In the genomic region with DNA sequence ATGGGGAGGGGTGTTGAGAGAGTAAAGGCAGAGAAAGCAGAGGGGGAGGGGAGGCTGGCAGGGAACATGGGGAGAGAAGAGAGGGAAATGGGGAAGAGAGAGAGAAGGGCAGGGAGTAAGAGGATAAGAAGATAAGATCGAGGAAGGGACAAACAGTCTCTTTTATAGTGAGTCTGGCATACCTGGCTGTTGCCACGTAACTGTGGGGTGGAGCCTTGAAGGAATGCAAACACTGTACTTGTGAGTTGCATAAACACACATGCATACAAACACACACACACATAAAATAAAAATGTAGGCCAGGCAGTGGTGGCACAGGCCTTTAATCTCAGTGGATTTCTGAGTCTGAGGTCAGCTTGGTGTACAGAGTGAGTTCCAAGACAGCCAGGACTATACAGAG, we compare ENCODE assay signal across 19 mouse cellular contexts.
"Had no signal": no experiment of that assay in that cellular context is flagged by ENCODE, and none has a peak within 500 bp of the region (broad histone marks: within the 10 kb centered on the region; RNA-seq: fewer than 3 reads in every experiment).

No protein-coding gene starts in this region.

- DNase-seq: layer of hippocampus, postnatal 36 days; left cerebral cortex, postnatal 4 days; liver, postnatal 0 days; midbrain, embryonic 14.5 days; right cerebral cortex, adult 18-20 months; right cerebral cortex, postnatal 14 days; right cerebral cortex, postnatal 4 days; spleen, adult 18-20 months; thymus, adult 18-20 months; thymus, postnatal 36 days had no signal

- H3K4me3 ChIP-seq: kidney, embryonic 15.5 days; left cerebral cortex, adult 2 months; limb, embryonic 12.5 days; limb, embryonic 15.5 days; stomach, embryonic 15.5 days had no signal

- H3K9ac ChIP-seq: kidney, embryonic 15.5 days; limb, embryonic 12.5 days; limb, embryonic 15.5 days; liver, embryonic 14.5 days; liver, postnatal 0 days; stomach, embryonic 15.5 days had no signal

- H3K27ac ChIP-seq: left cerebral cortex, adult 2 months; limb, embryonic 12.5 days; limb, embryonic 15.5 days; liver, embryonic 14.5 days; stomach, embryonic 15.5 days had no signal

- H3K36me3 ChIP-seq: limb, embryonic 12.5 days; limb, embryonic 15.5 days; stomach, embryonic 15.5 days had no signal

- H3K27me3 ChIP-seq: kidney, embryonic 15.5 days; limb, embryonic 12.5 days; limb, embryonic 15.5 days; stomach, embryonic 15.5 days had no signal

- ATAC-seq: inflammation-experienced regulatory T-cells, adult 6 months; liver, postnatal 0 days had no signal

- H3K9me3 ChIP-seq: kidney, embryonic 15.5 days; limb, embryonic 12.5 days; limb, embryonic 15.5 days; stomach, embryonic 15.5 days had no signal

- H3K4me2 ChIP-seq: kidney, embryonic 15.5 days; limb, embryonic 12.5 days; limb, embryonic 15.5 days; liver, embryonic 11.5 days; midbrain, embryonic 11.5 days; stomach, embryonic 15.5 days had no signal
